Mouse (Mus musculus): ENCODE results near the gene Zfp758.

- no peak for TF ChIP-seq JUND (IDR thresholded peaks at IDR 0.05; ENCODE audit: low read depth, low read length)
- no peak for TF ChIP-seq POLR2A (IDR thresholded peaks at IDR 0.05; ENCODE audit: control insufficient read depth in 1 of 2, insufficient read depth in 1 of 2, low read depth in 1 of 2, low read length in 2 of 2, poor library complexity in 1 of 2)
- TF ChIP-seq SMC3 (IDR thresholded peaks at IDR 0.05; ENCODE audit: low read depth, low read length) = no peak
- TF ChIP-seq KAT2A (conservative IDR thresholded peaks at IDR 0.05; ENCODE audit: low read depth, low read length) = no peak
- no peak for TF ChIP-seq CTCF (IDR thresholded peaks at IDR 0.05 in 2 of 3, conservative IDR thresholded peaks at IDR 0.05 in 1 of 3; ENCODE audit: control insufficient read depth in 1 of 3, insufficient read depth in 1 of 3, low read depth in 2 of 3, low read length in 3 of 3, poor library complexity in 1 of 3, severe bottlenecking in 1 of 3)
- no peak for TF ChIP-seq UBTF (IDR thresholded peaks at IDR 0.05; ENCODE audit: borderline replicate concordance, insufficient read depth, low read depth, low read length)
- TF ChIP-seq USF1 (IDR thresholded peaks at IDR 0.05; ENCODE audit: low read depth, low read length) = no peak
- TF ChIP-seq CHD1 (IDR thresholded peaks at IDR 0.05; ENCODE audit: low read depth, low read length) = no peak
- TF ChIP-seq TBP (IDR thresholded peaks at IDR 0.05; ENCODE audit: low read depth, low read length) = no peak
- TF ChIP-seq MAX (IDR thresholded peaks at IDR 0.05; ENCODE audit: low read length) = no peak
These were observed 681 bp upstream of the Zfp758 start for GRCm38 (mm10) chr17:22360572-22360971.

Measured in MEL (cell line).